Mouse (Mus musculus) myocyte (in vitro differentiated cells): ENCODE data around the gene Pzp. TPM values are rescaled to one million over a fixed set of nuclear protein-coding genes. Genes with fewer than 3 reads are reported as not detected.
A peak's percentile ranks its signal among the peaks of the same experiment; 100 is the strongest.

Experiments used
- H3K27me3 ChIP-seq: one replicate; pipeline ENCODE4 v1.6.1; 2011; ENCODE audit not compliant: control insufficient read depth, insufficient read depth, insufficient read length
- H3K36me3 ChIP-seq: one replicate; pipeline ENCODE4 v1.6.1; 2011; ENCODE audit not compliant: control insufficient read depth, insufficient read depth
- H3K4me2 ChIP-seq: one replicate; pipeline ENCODE4 v1.6.1; 2011; ENCODE audit warnings: low read depth, control low read depth
- H3K4me3 ChIP-seq: one replicate; pipeline ENCODE4 v1.5.1; 2011; ENCODE audit warnings: mild to moderate bottlenecking, control low read depth, moderate library complexity
- H3K79me2 ChIP-seq: one replicate; pipeline ENCODE4 v1.6.1; 2011; ENCODE audit not compliant: control insufficient read depth, insufficient read depth
- H3ac ChIP-seq: one replicate; pipeline ENCODE4 v1.6.1; 2011; ENCODE audit not compliant: control insufficient read depth, insufficient read length
- CEBPB ChIP-seq: IDR thresholded peaks from 2 replicates; pipeline ENCODE4 v1.6.1; 2011; ENCODE audit warnings: mild to moderate bottlenecking, moderate library complexity; ENCODE audit not compliant: poor library complexity, insufficient read depth, severe bottlenecking
- E2F4 ChIP-seq: IDR thresholded peaks from one replicate; pipeline ENCODE4 v1.6.1; 2011; ENCODE audit warnings: mild to moderate bottlenecking, control low read depth, moderate library complexity; ENCODE audit not compliant: insufficient read depth
- MAX ChIP-seq: IDR thresholded peaks from one replicate; pipeline ENCODE4 v1.6.1; 2011; ENCODE audit warnings: low read depth, mild to moderate bottlenecking, control low read depth
- MYOD1 ChIP-seq, 3 experiments: IDR thresholded peaks; one replicate each; pipeline ENCODE4 v1.6.1; 2011; ENCODE audit warnings: control low read depth in 2 of 3, low read depth in 2 of 3, mild to moderate bottlenecking in 2 of 3, moderate library complexity in 1 of 3; ENCODE audit not compliant: insufficient read length in 2 of 3, control insufficient read depth in 1 of 3
- MYOG ChIP-seq, 3 experiments: IDR thresholded peaks; one replicate each; pipeline ENCODE4 v1.6.1; 2011; ENCODE audit warnings: control low read depth in 2 of 3, low read depth in 2 of 3, mild to moderate bottlenecking in 2 of 3; ENCODE audit not compliant: insufficient read length in 2 of 3, control insufficient read depth in 1 of 3, insufficient read depth in 1 of 3
- POLR2A ChIP-seq: IDR thresholded peaks from one replicate; pipeline ENCODE4 v1.6.1; 2011; ENCODE audit warnings: low read depth, mild to moderate bottlenecking, control low read depth, moderate library complexity; ENCODE audit not compliant: insufficient read length
- POLR2AphosphoS2 ChIP-seq: IDR thresholded peaks from one replicate; pipeline ENCODE4 v1.6.1; 2011; ENCODE audit warnings: low read depth, control low read depth; ENCODE audit not compliant: insufficient read length
- REST ChIP-seq: IDR thresholded peaks from one replicate; pipeline ENCODE4 v1.6.1; 2011; ENCODE audit warnings: mild to moderate bottlenecking, control low read depth, moderate library complexity; ENCODE audit not compliant: insufficient read depth, insufficient read length
- SRF ChIP-seq: IDR thresholded peaks from one replicate; pipeline ENCODE4 v1.6.1; 2011; ENCODE audit warnings: low read depth; ENCODE audit not compliant: control insufficient read depth, insufficient read length
- TCF12 ChIP-seq: IDR thresholded peaks from one replicate; pipeline ENCODE4 v1.6.1; 2011; ENCODE audit warnings: mild to moderate bottlenecking, control low read depth; ENCODE audit not compliant: poor library complexity, insufficient read depth, severe bottlenecking
- TCF3 ChIP-seq: IDR thresholded peaks from one replicate; pipeline ENCODE4 v1.6.1; 2011; ENCODE audit warnings: low read depth, control low read depth; ENCODE audit not compliant: insufficient read length
- USF1 ChIP-seq: IDR thresholded peaks from one replicate; pipeline ENCODE4 v1.6.1; 2011; ENCODE audit warnings: low read depth, mild to moderate bottlenecking, control low read depth, moderate library complexity
- polyA plus RNA-seq: library from polyadenylated mRNA; unstranded; fragments of >200 nt; fragmentation: generic; extraction: Trizol; gene quantifications from one replicate; pipeline ENCODE4 v1.2.1, GENCODE M21; 2012; ENCODE audit warnings: missing spikeins

Gene Pzp
- polyA plus RNA-seq, 1 experiment: not detected

GRCm38 (mm10) chr6:128469451-128469850, 57.1 kb downstream of the Pzp start:
- Histone ChIP-seq H3K4me2 (no peak overlapping the region), H3ac (no peak overlapping the region), H3K79me2 (no peaks in the 10 kb centered on the region), H3K27me3 (peaks cover 5% of the 10 kb centered on the region), H3K36me3 (no peaks in the 10 kb centered on the region), H3K4me3 (no peak overlapping the region)
- TF ChIP-seq CEBPB: no peak
- TF ChIP-seq REST: peak; percentile 92

DNA sequence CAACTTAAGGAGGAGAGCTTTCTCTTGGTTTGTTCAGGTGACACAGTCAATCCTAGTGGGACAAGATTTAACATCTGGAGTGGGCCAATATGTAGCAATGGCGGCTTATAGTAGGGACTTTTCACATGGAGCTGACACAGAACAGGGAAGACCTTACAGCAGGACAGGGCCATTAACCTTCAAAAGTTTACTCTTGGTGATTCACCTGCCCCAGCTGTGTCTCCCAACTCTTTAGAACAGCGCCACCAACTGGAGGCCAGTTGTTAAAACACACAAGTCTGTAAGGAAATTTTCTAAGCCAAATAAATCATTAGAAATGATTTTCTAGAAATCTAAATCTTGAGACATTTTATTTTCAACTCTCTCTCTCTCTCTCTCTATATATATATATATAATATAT, 59.2 kb downstream of the Pzp start:
- no peaks in the 10 kb centered on the region for H3K79me2 ChIP-seq
- H3K4me3 ChIP-seq: no peak overlapping the region
- H3K4me2 ChIP-seq: no peak overlapping the region
- TF ChIP-seq MYOD1 (IDR thresholded peaks at IDR 0.05; ENCODE audit: control insufficient read depth in 1 of 3, insufficient read length in 2 of 3, low read depth in 2 of 3) (no peak), MAX (no peak), SRF (no peak), USF1 (no peak), POLR2A (no peak), POLR2AphosphoS2 (no peak), CEBPB (no peak), REST (no peak), MYOG (IDR thresholded peaks at IDR 0.05; ENCODE audit: control insufficient read depth in 1 of 3, insufficient read depth in 1 of 3, insufficient read length in 2 of 3, low read depth in 2 of 3) (no peak), TCF12 (no peak), TCF3 (no peak), E2F4 (no peak)
- peaks cover 6% of the 10 kb centered on the region for H3K27me3 ChIP-seq
- H3K36me3 ChIP-seq: no peaks in the 10 kb centered on the region
- no peak overlapping the region for H3ac ChIP-seq

DNA sequence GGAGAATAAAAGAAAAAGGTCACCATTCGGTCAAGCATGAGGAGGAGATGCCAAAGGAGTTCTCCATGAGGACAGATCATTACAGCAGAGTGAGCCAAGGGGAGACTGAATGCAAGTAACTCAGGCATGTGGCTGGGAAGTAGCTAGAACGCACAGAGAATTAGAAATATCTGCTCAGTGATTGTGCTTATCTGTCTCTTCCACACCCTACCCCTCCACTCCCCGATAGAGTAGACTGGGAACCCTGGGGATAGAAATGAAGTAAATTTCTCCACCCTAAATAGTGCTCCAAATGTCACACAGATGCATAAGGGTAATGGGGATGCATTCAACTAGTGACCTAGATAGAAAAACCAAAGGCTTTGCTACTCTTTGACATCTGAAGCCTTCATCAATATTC, 60.0 kb downstream of the Pzp start:
- Histone ChIP-seq H3K4me3 (no peak overlapping the region), H3K79me2 (no peaks in the 10 kb centered on the region), H3ac (no peak overlapping the region), H3K36me3 (no peaks in the 10 kb centered on the region), H3K4me2 (no peak overlapping the region), H3K27me3 (peaks cover 6% of the 10 kb centered on the region)
- TF ChIP-seq POLR2AphosphoS2: no peak
- TF ChIP-seq TCF12: no peak
- no peak for TF ChIP-seq E2F4
- no peak for TF ChIP-seq MAX
- TF ChIP-seq MYOD1 (IDR thresholded peaks at IDR 0.05; ENCODE audit: control insufficient read depth in 1 of 3, insufficient read length in 2 of 3, low read depth in 2 of 3): no peak
- TF ChIP-seq MYOG (IDR thresholded peaks at IDR 0.05; ENCODE audit: control insufficient read depth in 1 of 3, insufficient read depth in 1 of 3, insufficient read length in 2 of 3, low read depth in 2 of 3): no peak
- no peak for TF ChIP-seq POLR2A
- no peak for TF ChIP-seq TCF3
- TF ChIP-seq REST: no peak
- TF ChIP-seq CEBPB: no peak
- TF ChIP-seq USF1: no peak
- TF ChIP-seq SRF: no peak

- H3K79me2 ChIP-seq: no peaks in the 10 kb centered on the region
- H3K27me3 ChIP-seq: peaks cover 6% of the 10 kb centered on the region
- TF ChIP-seq MYOG (IDR thresholded peaks at IDR 0.05; ENCODE audit: control insufficient read depth in 1 of 3, insufficient read depth in 1 of 3, insufficient read length in 2 of 3, low read depth in 2 of 3) (no peak), POLR2A (no peak), REST (no peak), E2F4 (no peak), TCF12 (no peak), POLR2AphosphoS2 (no peak), TCF3 (no peak), CEBPB (no peak), MYOD1 (IDR thresholded peaks at IDR 0.05; ENCODE audit: control insufficient read depth in 1 of 3, insufficient read length in 2 of 3, low read depth in 2 of 3) (no peak), USF1 (no peak), MAX (no peak), SRF (no peak)
- H3ac ChIP-seq: no peak overlapping the region
- H3K4me2 ChIP-seq: no peak overlapping the region
- H3K4me3 ChIP-seq: no peak overlapping the region
- no peaks in the 10 kb centered on the region for H3K36me3 ChIP-seq
These were observed 60.5 kb downstream of the Pzp start for GRCm38 (mm10) chr6:128466043-128466442.

- Histone ChIP-seq H3ac (no peak overlapping the region), H3K4me3 (no peak overlapping the region), H3K36me3 (no peaks in the 10 kb centered on the region), H3K79me2 (no peaks in the 10 kb centered on the region), H3K4me2 (no peak overlapping the region), H3K27me3 (peaks cover 6% of the 10 kb centered on the region)
- TF ChIP-seq E2F4: no peak
- TF ChIP-seq TCF3: no peak
- TF ChIP-seq REST: no peak
- TF ChIP-seq POLR2AphosphoS2: no peak
- TF ChIP-seq POLR2A: no peak
- no peak for TF ChIP-seq MAX
- TF ChIP-seq USF1: no peak
- no peak for TF ChIP-seq MYOG (IDR thresholded peaks at IDR 0.05; ENCODE audit: control insufficient read depth in 1 of 3, insufficient read depth in 1 of 3, insufficient read length in 2 of 3, low read depth in 2 of 3)
- no peak for TF ChIP-seq CEBPB
- no peak for TF ChIP-seq SRF
- TF ChIP-seq MYOD1 (IDR thresholded peaks at IDR 0.05; ENCODE audit: control insufficient read depth in 1 of 3, insufficient read length in 2 of 3, low read depth in 2 of 3): no peak
- no peak for TF ChIP-seq TCF12
These were observed 61.5 kb downstream of the Pzp start for GRCm38 (mm10) chr6:128464996-128465395.
